Mouse (Mus musculus) spleen, adult 18-20 months (tissue): Measurements from ENCODE around the gene Pold3.
"Not testable (repeated sequence)": the region's sequence is repeated elsewhere in the genome, so short reads cannot be mapped to it uniquely, and the experiment has no call there.

Source experiments
- DNase-seq, 2 experiments: peaks; one replicate each; pipeline ENCODE4 v3.0.0; 2022; ENCODE audit warnings: mixed read lengths in 2 of 2

Pold3 gene

GRCm38 (mm10) chr7:100108341-100108740 lies 13.0 kb downstream of the Pold3 start:
- DNase-seq, result no peak

- no peak for DNase-seq
Observed at GRCm38 (mm10) chr7:100104677-100105076, 16.7 kb downstream of the Pold3 start.

GRCm38 (mm10) chr7:100100031-100100595 lies 21.3 kb downstream of the Pold3 start:
- no peak for DNase-seq

GRCm38 (mm10) chr7:100086891-100087290 lies 34.5 kb downstream of the Pold3 start:
- DNase-seq, result no peak

GRCm38 (mm10) chr7:100086159-100086755 lies 35.1 kb downstream of the Pold3 start:
- no peak for DNase-seq

GRCm38 (mm10) chr7:100083812-100084211 lies 37.6 kb downstream of the Pold3 start:
- DNase-seq, result no peak

- no peak for DNase-seq
Observed at GRCm38 (mm10) chr7:100082836-100083235, 38.5 kb downstream of the Pold3 start.

GRCm38 (mm10) chr7:100080087-100080781 lies 41.1 kb downstream of the Pold3 start:
- DNase-seq, result no peak

GRCm38 (mm10) chr7:100077071-100077470 lies 44.3 kb downstream of the Pold3 start:
- DNase-seq, result no peak

GRCm38 (mm10) chr7:100076296-100076695 lies 45.1 kb downstream of the Pold3 start:
- DNase-seq, result no peak

- no peak for DNase-seq
Observed at GRCm38 (mm10) chr7:100073959-100074358, 47.4 kb downstream of the Pold3 start.

GRCm38 (mm10) chr7:100052991-100053390 lies 68.4 kb downstream of the Pold3 start:
- DNase-seq, result not testable (repeated sequence)

GRCm38 (mm10) chr7:100051904-100052303 lies 69.5 kb downstream of the Pold3 start:
- DNase-seq, result no peak

GRCm38 (mm10) chr7:100046486-100046885 lies 74.9 kb downstream of the Pold3 start:
- no peak for DNase-seq

GRCm38 (mm10) chr7:100043605-100044031 lies 77.7 kb downstream of the Pold3 start:
- no peak for DNase-seq

GRCm38 (mm10) chr7:100043096-100043495 lies 78.3 kb downstream of the Pold3 start:
- DNase-seq, result no peak

- no peak for DNase-seq
Observed at GRCm38 (mm10) chr7:100042120-100042519, 79.2 kb downstream of the Pold3 start.

- DNase-seq, result no peak
Observed at GRCm38 (mm10) chr7:100036495-100036894, 84.9 kb downstream of the Pold3 start.

GRCm38 (mm10) chr7:100036050-100036449 lies 85.3 kb downstream of the Pold3 start:
- no peak for DNase-seq

- no peak for DNase-seq
Observed at GRCm38 (mm10) chr7:100034815-100035463, 86.4 kb downstream of the Pold3 start.

- no peak for DNase-seq
Observed at GRCm38 (mm10) chr7:100033672-100034071, 87.7 kb downstream of the Pold3 start.
